Mouse (Mus musculus) thymus, postnatal 25 days (tissue): ENCODE data around the gene Mrps16.

Experiments used
- DNase-seq: peaks from one replicate; pipeline ENCODE4 v3.0.0; 2022

The Mrps16 gene

GRCm38 (mm10) chr14:20363230-20363629 lies 30.2 kb downstream of the Mrps16 start:
- no peak for DNase-seq

GRCm38 (mm10) chr14:20347991-20348541 lies 45.4 kb downstream of the Mrps16 start, which contains the start of the genes Ecd and Fam149b:
Ecd (minus strand) TSS chr14:20348121.
Fam149b (plus strand) TSS chr14:20348162.
- DNase-seq: peak; percentile 93

- no peak for DNase-seq
These were observed 45.9 kb downstream of the Mrps16 start for GRCm38 (mm10) chr14:20347441-20347990.

- no peak for DNase-seq
These were observed 47.5 kb downstream of the Mrps16 start for GRCm38 (mm10) chr14:20345885-20346284.

- no peak for DNase-seq
These were observed 52.6 kb downstream of the Mrps16 start for GRCm38 (mm10) chr14:20340866-20341265.

GRCm38 (mm10) chr14:20340149-20340548 lies 53.3 kb downstream of the Mrps16 start:
- peak; percentile 44 for DNase-seq

- no peak for DNase-seq
These were observed 54.0 kb downstream of the Mrps16 start for GRCm38 (mm10) chr14:20339415-20339814.
